Mouse (Mus musculus): Measurements from ENCODE around the gene Zkscan17. TPM values are rescaled to one million over a fixed set of nuclear protein-coding genes. Genes with fewer than 3 reads are reported as not detected.

Zkscan17 gene
- total and polyA plus RNA-seq, 2 experiments, result 5.1 to 9.4 TPM

- peaks cover 10% of the 10 kb centered on the region; the same call in 1 of the 2 replicates for H3K36me3 ChIP-seq (ENCODE audit: control insufficient read depth, insufficient read depth, low read length)
- H3K4me3 ChIP-seq (ENCODE audit: insufficient read depth, low read depth, low read length), result peak overlapping the region; percentile 68
- WGBS, result 3% methylated on average over 14 of the region's 14 CpGs
- H3K27me3 ChIP-seq (ENCODE audit: control insufficient read depth, insufficient read depth, low read length), result no peaks in the 10 kb centered on the region
- H3K27ac ChIP-seq (replicated peaks; ENCODE audit: insufficient read depth, low read depth, low read length), result peak overlapping the region; percentile 40
- H3K9ac ChIP-seq (ENCODE audit: low read depth, low read length), result peak overlapping the region; percentile 95
- H3K4me1 ChIP-seq (ENCODE audit: control insufficient read depth, insufficient read depth, low read length), result peaks cover 6% of the 10 kb centered on the region; the same call in 1 of the 2 replicates
- TF ChIP-seq POLR2A (IDR thresholded peaks at IDR 0.05; ENCODE audit: extremely low read depth, insufficient read depth, low read length) (no peak), CTCF (IDR thresholded peaks at IDR 0.05; ENCODE audit: low read depth, low read length) (no peak)
- H3K79me2 ChIP-seq (ENCODE audit: control insufficient read depth, insufficient read depth, low read length), result no peaks in the 10 kb centered on the region
- no peak for DNase-seq (ENCODE audit: extremely low read depth, low read depth, low spot score)
Observed at GRCm38 (mm10) chr11:59506713-59507074, 19.9 kb downstream of the Zkscan17 start.

GRCm38 (mm10) chr11:59505839-59506712 is 20.5 kb downstream of the Zkscan17 start:
- DNase-seq (ENCODE audit: extremely low read depth, low read depth, low spot score), result peak; percentile 72
- Histone ChIP-seq H3K4me1 (ENCODE audit: control insufficient read depth, insufficient read depth, low read length) (peaks cover 6% of the 10 kb centered on the region; the same call in 1 of the 2 replicates), H3K4me3 (ENCODE audit: insufficient read depth, low read depth, low read length) (peak overlapping the region; percentile 68), H3K9ac (ENCODE audit: low read depth, low read length) (peak overlapping the region; percentile 95), H3K36me3 (ENCODE audit: control insufficient read depth, insufficient read depth, low read length) (peaks cover 14% of the 10 kb centered on the region), H3K27ac (replicated peaks; ENCODE audit: insufficient read depth, low read depth, low read length) (peak overlapping the region; percentile 50), H3K79me2 (ENCODE audit: control insufficient read depth, insufficient read depth, low read length) (no peaks in the 10 kb centered on the region), H3K27me3 (ENCODE audit: control insufficient read depth, insufficient read depth, low read length) (no peaks in the 10 kb centered on the region)
- under 1% methylated on average over 70 of the region's 71 CpGs for WGBS
- TF ChIP-seq CTCF (IDR thresholded peaks at IDR 0.05; ENCODE audit: low read depth, low read length), result no peak
- TF ChIP-seq POLR2A (IDR thresholded peaks at IDR 0.05; ENCODE audit: extremely low read depth, insufficient read depth, low read length), result peak; percentile 44; the same call in 1 of the 2 replicates

DNA sequence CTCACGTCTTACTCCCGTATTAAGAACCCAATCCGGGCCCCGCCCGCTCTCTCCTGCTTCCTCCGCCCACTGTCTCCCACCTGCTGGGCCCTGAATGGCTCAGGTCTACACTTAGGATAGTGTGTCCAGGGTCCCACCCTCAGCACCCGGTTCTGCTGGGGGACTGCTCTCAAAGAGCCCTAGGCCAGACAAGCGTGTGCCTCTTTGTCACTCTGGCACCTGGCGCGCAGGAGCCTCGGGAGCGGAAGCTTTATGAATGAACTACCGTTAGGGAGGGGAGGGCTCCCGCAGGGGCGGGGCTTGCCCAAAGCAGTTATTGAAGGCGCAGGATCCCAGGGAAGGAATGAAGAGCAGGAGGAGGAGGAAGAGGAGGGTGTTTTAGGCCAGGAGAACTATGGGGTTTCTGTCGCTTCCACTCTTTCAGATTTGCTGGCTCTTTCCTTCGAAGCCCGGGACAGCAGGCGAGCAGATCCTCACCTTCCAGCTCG is 21.2 kb downstream of the Zkscan17 start:
- no peaks in the 10 kb centered on the region for H3K79me2 ChIP-seq (ENCODE audit: control insufficient read depth, insufficient read depth, low read length)
- H3K9ac ChIP-seq (ENCODE audit: low read depth, low read length), result peak overlapping the region; percentile 95
- TF ChIP-seq CTCF (IDR thresholded peaks at IDR 0.05; ENCODE audit: low read depth, low read length), result no peak
- no peak for TF ChIP-seq POLR2A (IDR thresholded peaks at IDR 0.05; ENCODE audit: extremely low read depth, insufficient read depth, low read length)
- WGBS, result 2% methylated on average over 21 of the region's 21 CpGs
- peak overlapping the region; percentile 50 for H3K27ac ChIP-seq (replicated peaks; ENCODE audit: insufficient read depth, low read depth, low read length)
- H3K27me3 ChIP-seq (ENCODE audit: control insufficient read depth, insufficient read depth, low read length), result no peaks in the 10 kb centered on the region
- peak overlapping the region; percentile 68 for H3K4me3 ChIP-seq (ENCODE audit: insufficient read depth, low read depth, low read length)
- DNase-seq (ENCODE audit: extremely low read depth, low read depth, low spot score), result peak; percentile 40
- peaks cover 6% of the 10 kb centered on the region; the same call in 1 of the 2 replicates for H3K4me1 ChIP-seq (ENCODE audit: control insufficient read depth, insufficient read depth, low read length)
- H3K36me3 ChIP-seq (ENCODE audit: control insufficient read depth, insufficient read depth, low read length), result peaks cover 20% of the 10 kb centered on the region

GRCm38 (mm10) chr11:59501978-59502700 is 24.4 kb downstream of the Zkscan17 start:
- TF ChIP-seq POLR2A (IDR thresholded peaks at IDR 0.05; ENCODE audit: extremely low read depth, insufficient read depth, low read length) (no peak), CTCF (IDR thresholded peaks at IDR 0.05; ENCODE audit: low read depth, low read length) (no peak)
- H3K27ac ChIP-seq (replicated peaks; ENCODE audit: insufficient read depth, low read depth, low read length), result no peak overlapping the region
- peaks cover 42% of the 10 kb centered on the region for H3K36me3 ChIP-seq (ENCODE audit: control insufficient read depth, insufficient read depth, low read length)
- H3K4me1 ChIP-seq (ENCODE audit: control insufficient read depth, insufficient read depth, low read length), result peaks cover 6% of the 10 kb centered on the region; the same call in 1 of the 2 replicates
- no peak overlapping the region for H3K4me3 ChIP-seq (ENCODE audit: insufficient read depth, low read depth, low read length)
- H3K79me2 ChIP-seq (ENCODE audit: control insufficient read depth, insufficient read depth, low read length), result no peaks in the 10 kb centered on the region
- 96% methylated on average over 5 of the region's 5 CpGs for WGBS
- no peaks in the 10 kb centered on the region for H3K27me3 ChIP-seq (ENCODE audit: control insufficient read depth, insufficient read depth, low read length)
- DNase-seq (ENCODE audit: extremely low read depth, low read depth, low spot score), result no peak
- H3K9ac ChIP-seq (ENCODE audit: low read depth, low read length), result no peak overlapping the region

GRCm38 (mm10) chr11:59497747-59498146 is 28.8 kb downstream of the Zkscan17 start:
- no peak; the same call in 1 of the 2 replicates for TF ChIP-seq CTCF (IDR thresholded peaks at IDR 0.05; ENCODE audit: low read depth, low read length)
- no peak for TF ChIP-seq POLR2A (IDR thresholded peaks at IDR 0.05; ENCODE audit: extremely low read depth, insufficient read depth, low read length)
- H3K36me3 ChIP-seq (ENCODE audit: control insufficient read depth, insufficient read depth, low read length), result peaks cover 47% of the 10 kb centered on the region

More at GRCm38 (mm10) chr11:59497747-59498146, 28.8 kb downstream of the Zkscan17 start:
- no peak overlapping the region for H3K27ac ChIP-seq (replicated peaks; ENCODE audit: insufficient read depth, low read depth, low read length)
- H3K9ac ChIP-seq (ENCODE audit: low read depth, low read length), result no peak overlapping the region
- DNase-seq (ENCODE audit: extremely low read depth, low read depth, low spot score), result no peak
- H3K4me1 ChIP-seq (ENCODE audit: control insufficient read depth, insufficient read depth, low read length), result no peaks in the 10 kb centered on the region
- no peaks in the 10 kb centered on the region for H3K27me3 ChIP-seq (ENCODE audit: control insufficient read depth, insufficient read depth, low read length)
- WGBS, result 94% methylated on average over 7 of the region's 7 CpGs
- H3K4me3 ChIP-seq (ENCODE audit: insufficient read depth, low read depth, low read length), result no peak overlapping the region
- no peaks in the 10 kb centered on the region for H3K79me2 ChIP-seq (ENCODE audit: control insufficient read depth, insufficient read depth, low read length)
